Mouse (Mus musculus): ENCODE measurements around the gene Serpina3f. TPM values are rescaled to one million over a fixed set of nuclear protein-coding genes. Genes with fewer than 3 reads are reported as not detected.

Gene Serpina3f
- polyA plus RNA-seq, 1 experiment from 2014 or later = 0.44 TPM

DNA sequence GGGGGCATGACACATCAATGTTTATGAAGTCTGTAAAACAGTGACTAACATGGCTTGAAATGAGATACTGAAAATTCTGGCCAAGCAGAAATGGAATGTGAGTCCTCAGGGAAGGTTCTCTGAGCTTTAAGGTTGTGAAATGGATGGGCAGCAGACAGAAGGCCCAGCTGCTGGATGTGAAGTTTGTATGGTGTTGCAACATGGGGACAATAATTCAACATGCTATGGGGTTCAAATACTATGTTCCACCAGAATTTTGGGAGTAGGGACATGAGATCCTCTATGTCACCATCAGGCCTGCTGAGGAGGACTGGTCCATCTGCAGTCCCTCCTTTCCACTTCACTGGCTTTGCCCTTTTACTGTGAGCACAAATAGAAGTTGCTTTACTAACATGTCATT, 29.0 kb downstream of the Serpina3f start:
- H3K36me3 ChIP-seq (ENCODE audit: control insufficient read depth, insufficient read depth, low read length) = no peaks in the 10 kb centered on the region
- H3K27ac ChIP-seq (ENCODE audit: low read length) = no peak overlapping the region
- H3K4me2 ChIP-seq (ENCODE audit: low read depth, low read length) = no peak overlapping the region
- ATAC-seq = no peak
- no peak overlapping the region for H3K9ac ChIP-seq (ENCODE audit: low read depth, low read length)
- no peaks in the 10 kb centered on the region for H3K4me1 ChIP-seq (ENCODE audit: control insufficient read depth, insufficient read depth, low read length)
- H3K4me3 ChIP-seq (ENCODE audit: low read length) = no peak overlapping the region
- H3K27me3 ChIP-seq (replicated peaks; ENCODE audit: control insufficient read depth, insufficient read depth, low read length) = no peaks in the 10 kb centered on the region
- no peaks in the 10 kb centered on the region for H3K9me3 ChIP-seq (ENCODE audit: control insufficient read depth, low read length)

DNA sequence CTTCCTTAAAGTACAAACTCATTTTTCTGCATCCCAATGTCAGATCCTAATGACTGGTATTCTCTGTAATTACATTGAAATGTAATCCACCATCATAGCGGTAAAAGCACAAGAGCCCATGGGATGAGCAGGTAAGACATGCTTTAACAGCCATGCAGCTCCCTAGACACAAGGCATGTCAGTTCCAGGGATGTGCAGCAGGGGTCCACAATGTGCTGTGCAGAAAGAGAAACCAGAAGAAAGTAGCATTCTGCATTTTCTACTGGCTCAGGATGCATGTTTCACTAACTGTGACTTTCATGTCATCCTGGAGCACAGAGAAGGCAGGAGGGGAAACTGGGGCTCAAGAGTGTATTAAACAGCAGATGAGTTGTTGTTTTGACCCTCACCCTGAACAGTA, 30.7 kb downstream of the Serpina3f start:
- H3K9me3 ChIP-seq (ENCODE audit: control insufficient read depth, low read length) = no peaks in the 10 kb centered on the region
- no peak overlapping the region for H3K9ac ChIP-seq (ENCODE audit: low read depth, low read length)
- 73% methylated on average over 1 of the region's 1 CpGs for WGBS
- no peak overlapping the region for H3K27ac ChIP-seq (ENCODE audit: low read length)
- H3K4me3 ChIP-seq (ENCODE audit: low read length) = no peak overlapping the region
- no peaks in the 10 kb centered on the region for H3K27me3 ChIP-seq (replicated peaks; ENCODE audit: control insufficient read depth, insufficient read depth, low read length)
- no peaks in the 10 kb centered on the region for H3K36me3 ChIP-seq (ENCODE audit: control insufficient read depth, insufficient read depth, low read length)
- no peak overlapping the region for H3K4me2 ChIP-seq (ENCODE audit: low read depth, low read length)
- H3K4me1 ChIP-seq (ENCODE audit: control insufficient read depth, insufficient read depth, low read length) = no peaks in the 10 kb centered on the region
- ATAC-seq = no peak

DNA sequence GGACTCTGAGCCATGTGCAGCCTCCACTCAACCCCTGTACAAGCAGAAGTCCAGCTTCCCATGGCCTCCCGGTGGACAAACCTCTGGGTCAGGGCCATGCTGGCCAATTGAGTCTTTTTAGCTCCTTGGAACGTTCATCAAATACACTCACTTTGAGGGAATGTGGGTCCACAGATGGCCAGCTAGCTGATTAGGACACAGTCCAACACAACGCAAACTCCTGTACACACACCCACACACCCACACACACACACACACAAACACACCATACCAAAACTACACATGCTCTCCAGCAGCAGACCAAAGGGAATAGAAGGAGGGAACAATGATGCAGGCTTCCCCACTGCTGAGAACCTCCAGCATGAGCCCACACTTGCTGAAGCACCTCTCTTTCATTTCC, 31.3 kb downstream of the Serpina3f start:
- Histone ChIP-seq H3K36me3 (ENCODE audit: control insufficient read depth, insufficient read depth, low read length) (no peaks in the 10 kb centered on the region), H3K9me3 (ENCODE audit: control insufficient read depth, low read length) (no peaks in the 10 kb centered on the region), H3K27me3 (replicated peaks; ENCODE audit: control insufficient read depth, insufficient read depth, low read length) (no peaks in the 10 kb centered on the region), H3K27ac (ENCODE audit: low read length) (no peak overlapping the region), H3K4me1 (ENCODE audit: control insufficient read depth, insufficient read depth, low read length) (no peaks in the 10 kb centered on the region), H3K9ac (ENCODE audit: low read depth, low read length) (no peak overlapping the region), H3K4me2 (ENCODE audit: low read depth, low read length) (no peak overlapping the region), H3K4me3 (ENCODE audit: low read length) (no peak overlapping the region)
- ATAC-seq = no peak
- WGBS = 73% methylated on average over 3 of the region's 3 CpGs

GRCm38 (mm10) chr12:104247553-104248002, 33.2 kb downstream of the Serpina3f start:
- H3K9me3 ChIP-seq (ENCODE audit: control insufficient read depth, low read length) = no peaks in the 10 kb centered on the region
- H3K27ac ChIP-seq (ENCODE audit: low read length) = no peak overlapping the region
- no peak overlapping the region for H3K9ac ChIP-seq (ENCODE audit: low read depth, low read length)
- no peak overlapping the region for H3K4me2 ChIP-seq (ENCODE audit: low read depth, low read length)
- H3K27me3 ChIP-seq (replicated peaks; ENCODE audit: control insufficient read depth, insufficient read depth, low read length) = no peaks in the 10 kb centered on the region
- ATAC-seq = no peak
- H3K4me1 ChIP-seq (ENCODE audit: control insufficient read depth, insufficient read depth, low read length) = no peaks in the 10 kb centered on the region
- no peak overlapping the region for H3K4me3 ChIP-seq (ENCODE audit: low read length)
- no peaks in the 10 kb centered on the region for H3K36me3 ChIP-seq (ENCODE audit: control insufficient read depth, insufficient read depth, low read length)

DNA sequence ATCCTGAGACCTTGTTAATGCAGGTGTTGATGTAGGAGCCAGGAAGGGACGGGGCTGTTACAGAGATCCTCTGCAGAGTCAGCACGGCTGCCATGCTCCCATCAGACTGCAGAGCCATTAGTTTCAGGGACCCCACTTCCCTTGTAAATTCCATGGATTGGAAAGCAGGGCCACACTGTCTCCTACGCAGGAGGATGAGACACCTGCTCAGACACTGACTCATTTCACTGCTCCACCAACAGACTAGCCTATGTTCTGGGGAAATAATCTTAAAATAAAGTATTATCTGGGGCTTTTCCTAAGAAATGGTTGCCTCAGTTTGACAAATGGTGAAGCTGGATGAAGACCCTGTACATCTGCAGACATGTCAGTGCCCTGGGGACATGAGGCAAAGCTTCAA, 33.9 kb downstream of the Serpina3f start:
- Histone ChIP-seq H3K27me3 (replicated peaks; ENCODE audit: control insufficient read depth, insufficient read depth, low read length) (no peaks in the 10 kb centered on the region), H3K4me1 (ENCODE audit: control insufficient read depth, insufficient read depth, low read length) (no peaks in the 10 kb centered on the region), H3K27ac (ENCODE audit: low read length) (no peak overlapping the region), H3K36me3 (ENCODE audit: control insufficient read depth, insufficient read depth, low read length) (no peaks in the 10 kb centered on the region), H3K9ac (ENCODE audit: low read depth, low read length) (no peak overlapping the region), H3K9me3 (ENCODE audit: control insufficient read depth, low read length) (no peaks in the 10 kb centered on the region), H3K4me2 (ENCODE audit: low read depth, low read length) (no peak overlapping the region), H3K4me3 (ENCODE audit: low read length) (no peak overlapping the region)
- 67% methylated on average over 3 of the region's 3 CpGs for whole genome bisulfite sequencing
- ATAC-seq = no peak

- H3K4me1 ChIP-seq (ENCODE audit: control insufficient read depth, insufficient read depth, low read length) = no peaks in the 10 kb centered on the region
- H3K27me3 ChIP-seq (replicated peaks; ENCODE audit: control insufficient read depth, insufficient read depth, low read length) = no peaks in the 10 kb centered on the region
- H3K27ac ChIP-seq (ENCODE audit: low read length) = no peak overlapping the region
- no peak overlapping the region for H3K4me3 ChIP-seq (ENCODE audit: low read length)
- 37% methylated on average over 3 of the region's 3 CpGs for WGBS
- H3K9ac ChIP-seq (ENCODE audit: low read depth, low read length) = no peak overlapping the region
- H3K9me3 ChIP-seq (ENCODE audit: control insufficient read depth, low read length) = no peaks in the 10 kb centered on the region
- no peaks in the 10 kb centered on the region for H3K36me3 ChIP-seq (ENCODE audit: control insufficient read depth, insufficient read depth, low read length)
- H3K4me2 ChIP-seq (ENCODE audit: low read depth, low read length) = no peak overlapping the region
- no peak for ATAC-seq
Measured at GRCm38 (mm10) chr12:104261041-104261440, 46.7 kb downstream of the Serpina3f start.

DNA sequence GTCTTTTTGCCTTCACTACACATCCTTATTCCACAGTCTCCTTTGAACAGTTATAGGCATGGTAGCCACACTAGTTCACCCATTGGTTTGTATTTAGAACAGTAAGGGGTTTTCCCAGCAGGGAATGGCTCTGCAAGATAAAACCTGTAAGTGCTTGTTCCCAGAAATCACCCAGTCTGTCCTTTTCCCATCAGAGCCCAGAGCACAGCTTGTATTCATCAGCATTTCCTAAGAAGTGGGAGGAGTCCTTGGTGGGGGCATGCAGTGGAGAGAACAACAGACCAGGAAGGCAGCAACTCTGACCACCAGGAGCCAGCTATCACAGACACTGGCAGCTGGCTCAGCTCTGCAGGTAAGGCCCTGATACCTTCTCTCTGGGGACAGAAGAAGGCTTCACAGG, 48.5 kb downstream of the Serpina3f start, which contains the start of gene Serpina3i:
Gene Serpina3i, plus strand, starts transcription at position 260 of the 400 bp plus-strand sequence.
- Histone ChIP-seq H3K4me1 (ENCODE audit: control insufficient read depth, insufficient read depth, low read length) (no peaks in the 10 kb centered on the region), H3K36me3 (ENCODE audit: control insufficient read depth, insufficient read depth, low read length) (no peaks in the 10 kb centered on the region), H3K4me3 (ENCODE audit: low read length) (no peak within 1 kb of the TSS), H3K27me3 (replicated peaks; ENCODE audit: control insufficient read depth, insufficient read depth, low read length) (no peaks in the 10 kb centered on the region), H3K27ac (ENCODE audit: low read length) (no peak within 1 kb of the TSS), H3K9ac (ENCODE audit: low read depth, low read length) (no peak within 1 kb of the TSS), H3K4me2 (ENCODE audit: low read depth, low read length) (no peak within 1 kb of the TSS), H3K9me3 (ENCODE audit: control insufficient read depth, low read length) (no peaks in the 10 kb centered on the region)
- no peak for ATAC-seq

DNA sequence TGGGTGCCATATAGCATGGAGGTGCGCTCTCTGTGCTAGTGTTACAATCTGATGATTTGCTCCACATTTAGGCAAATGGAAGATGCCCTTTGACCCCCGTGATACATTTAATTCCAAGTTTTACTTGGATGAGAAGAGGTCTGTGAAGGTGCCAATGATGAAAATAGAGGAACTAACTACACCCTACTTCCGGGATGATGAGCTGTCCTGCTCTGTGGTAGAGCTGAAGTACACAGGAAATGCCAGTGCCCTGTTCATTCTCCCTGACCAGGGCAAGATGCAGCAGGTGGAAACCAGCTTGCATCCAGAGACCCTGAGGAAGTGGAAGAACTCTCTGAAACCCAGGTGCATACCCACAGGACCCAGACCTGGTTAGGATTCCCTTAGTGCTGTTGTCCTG, 52.0 kb downstream of the Serpina3f start:
- Histone ChIP-seq H3K9me3 (ENCODE audit: control insufficient read depth, low read length) (no peaks in the 10 kb centered on the region), H3K27me3 (replicated peaks; ENCODE audit: control insufficient read depth, insufficient read depth, low read length) (no peaks in the 10 kb centered on the region), H3K9ac (ENCODE audit: low read depth, low read length) (no peak overlapping the region), H3K27ac (ENCODE audit: low read length) (no peak overlapping the region), H3K36me3 (ENCODE audit: control insufficient read depth, insufficient read depth, low read length) (no peaks in the 10 kb centered on the region), H3K4me1 (ENCODE audit: control insufficient read depth, insufficient read depth, low read length) (no peaks in the 10 kb centered on the region), H3K4me2 (ENCODE audit: low read depth, low read length) (no peak overlapping the region), H3K4me3 (ENCODE audit: low read length) (no peak overlapping the region)
- ATAC-seq = no peak
- 80% methylated on average over 3 of the region's 3 CpGs for WGBS

Other genes starting within 250 kb of the Serpina3f start
- gene Serpina11, start 224.6 kb upstream of the Serpina3f start, polyA plus RNA-seq (2015; fragmentation: Nextera tagmentation; extraction: Ambion mirVana) = 0.09 and 0.38 TPM in 2 replicates
- gene Serpina9, start 200.8 kb upstream of the Serpina3f start, polyA plus RNA-seq (2015; fragmentation: Nextera tagmentation; extraction: Ambion mirVana) = 0.04 TPM in 1 of 2 replicates, not detected in the other
- not detected in 2 replicates for gene Serpina12, start 170.1 kb upstream of the Serpina3f start, polyA plus RNA-seq (2015; fragmentation: Nextera tagmentation; extraction: Ambion mirVana)
- gene Serpina5, start 113.4 kb upstream of the Serpina3f start, polyA plus RNA-seq (2015; fragmentation: Nextera tagmentation; extraction: Ambion mirVana) = 0.06 and 0.10 TPM in 2 replicates
- not detected in 2 replicates for gene Serpina3a, start 101.8 kb upstream of the Serpina3f start, polyA plus RNA-seq (2015; fragmentation: Nextera tagmentation; extraction: Ambion mirVana)
- gene Serpina3b, start 86.5 kb upstream of the Serpina3f start, polyA plus RNA-seq (2015; fragmentation: Nextera tagmentation; extraction: Ambion mirVana) = 0.06 TPM in 1 of 2 replicates, not detected in the other
- 0.06 TPM in 1 of 2 replicates, not detected in the other for gene Serpina3c, start 60.7 kb upstream of the Serpina3f start, polyA plus RNA-seq (2015; fragmentation: Nextera tagmentation; extraction: Ambion mirVana)
- gene Serpina3g, start 21.7 kb downstream of the Serpina3f start, polyA plus RNA-seq (2015; fragmentation: Nextera tagmentation; extraction: Ambion mirVana) = 5.3 and 5.7 TPM in 2 replicates
- 0.20 TPM in 1 of 2 replicates, not detected in the other for gene Serpina3i, start 48.6 kb downstream of the Serpina3f start, polyA plus RNA-seq (2015; fragmentation: Nextera tagmentation; extraction: Ambion mirVana)
- not detected in 2 replicates for gene Serpina3j, start 100.0 kb downstream of the Serpina3f start, polyA plus RNA-seq (2015; fragmentation: Nextera tagmentation; extraction: Ambion mirVana)
- not detected in 2 replicates for gene Serpina3k, start 123.9 kb downstream of the Serpina3f start, polyA plus RNA-seq (2015; fragmentation: Nextera tagmentation; extraction: Ambion mirVana)
- gene Serpina3m, start 123.9 kb downstream of the Serpina3f start, polyA plus RNA-seq (2015; fragmentation: Nextera tagmentation; extraction: Ambion mirVana) = not detected in 2 replicates
- gene Serpina3n, start 192.2 kb downstream of the Serpina3f start, polyA plus RNA-seq (2015; fragmentation: Nextera tagmentation; extraction: Ambion mirVana) = 0.12 TPM in 2 replicates

Data from intestine, embryonic 16.5 days (tissue).